Mouse (Mus musculus) v-Abl transformed pro-B cells (cell line): ENCODE results near the gene Map1lc3b.

Experiments used
- in situ Hi-C, 2 experiments: fragments of 400-800 bp; cut with MboI; formaldehyde crosslinking; loops; one replicate each; pipeline ENCODE4 v1.15.1; 2025; ENCODE audit not compliant: unreplicated experiment in 2 of 2

Map1lc3b gene

DNA sequence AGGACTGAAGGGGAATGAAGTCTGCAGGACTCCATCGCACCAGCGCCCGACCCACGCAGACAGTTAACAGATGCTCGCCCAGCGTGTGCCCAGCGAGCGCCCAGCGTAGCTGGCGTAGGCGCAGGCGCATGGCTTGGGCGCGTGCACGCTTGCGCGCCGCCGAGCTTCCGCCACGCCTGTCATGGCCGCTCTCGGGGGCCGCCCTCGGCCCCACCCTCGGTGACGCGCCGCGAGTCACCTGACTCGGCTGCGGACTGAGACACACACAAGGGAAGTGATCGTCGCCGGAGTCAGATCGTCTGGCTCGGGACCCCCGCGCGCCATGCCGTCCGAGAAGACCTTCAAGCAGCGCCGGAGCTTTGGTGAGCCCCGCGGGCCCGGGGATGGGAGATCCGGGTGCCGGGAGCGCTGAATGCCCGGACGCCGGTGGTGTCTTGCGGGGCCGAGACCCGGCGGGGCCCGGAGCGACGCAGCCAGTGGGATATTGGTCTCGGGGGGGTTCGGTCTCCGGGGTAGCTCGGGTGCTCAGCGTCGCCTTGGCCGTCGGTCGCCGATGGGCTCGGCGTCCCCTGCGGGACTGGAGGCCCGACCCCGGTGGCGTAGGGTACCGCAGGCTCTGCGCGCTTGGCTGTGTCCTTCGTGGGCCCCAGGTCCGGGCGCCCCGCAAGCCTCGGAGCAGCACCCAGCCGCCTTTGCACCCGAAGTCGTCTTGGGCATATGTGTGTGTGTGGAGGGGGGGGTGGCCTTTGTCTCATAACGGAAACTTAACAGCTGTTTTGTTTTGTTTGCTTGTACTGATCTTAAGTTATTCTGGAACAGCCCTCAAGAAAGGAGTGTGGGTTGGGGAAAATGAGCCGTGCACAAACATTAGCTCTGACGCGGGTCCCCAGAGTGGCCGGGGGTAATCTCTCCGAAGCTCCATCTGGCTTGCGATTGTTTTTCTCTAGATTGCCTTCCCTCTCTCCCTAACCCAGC is at the start of gene Map1lc3b:
Gene Map1lc3b, plus strand, starts transcription at position 159 of the 975 bp plus-strand sequence.
- in situ Hi-C loops = loop anchor here (5.0 to 25.0 kb wide), 4 partner anchors 43 to 903 kb away; partner anchors contain the start of genes Banp (in 2 of the 2), Car5a (in 2 of the 2) and Klhdc4 (in 1 of the 2)

DNA sequence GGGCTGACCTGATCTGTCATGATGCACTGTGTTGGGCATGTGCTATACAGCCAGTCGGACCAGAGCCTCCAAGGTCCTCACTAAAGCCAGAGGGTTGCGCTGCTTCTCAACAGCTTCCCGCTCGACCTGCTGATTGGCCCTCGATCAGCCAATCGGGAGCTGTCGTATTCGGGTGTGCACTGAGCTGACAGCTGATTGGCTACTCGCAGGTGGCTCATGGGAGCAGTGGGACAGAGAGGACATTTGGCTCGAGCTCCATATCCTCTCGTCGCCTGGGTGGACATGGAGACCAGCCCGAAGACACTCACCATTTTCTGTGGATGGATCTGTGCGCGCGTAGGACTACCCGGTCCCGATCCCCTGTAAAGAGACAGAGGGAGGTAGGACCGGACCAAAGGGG is 48.3 kb upstream of the Map1lc3b start:
- in situ Hi-C loops = no loop called here

GRCm38 (mm10) chr8:121542901-121543300 is 47.3 kb upstream of the Map1lc3b start:
- in situ Hi-C loops = no loop called here

- in situ Hi-C loops = no loop called here
These were observed 45.8 kb upstream of the Map1lc3b start, which contains the start of gene 1700018B08Rik for GRCm38 (mm10) chr8:121544276-121544785. Gene 1700018B08Rik, minus strand, starts transcription at chr8:121544320.

DNA sequence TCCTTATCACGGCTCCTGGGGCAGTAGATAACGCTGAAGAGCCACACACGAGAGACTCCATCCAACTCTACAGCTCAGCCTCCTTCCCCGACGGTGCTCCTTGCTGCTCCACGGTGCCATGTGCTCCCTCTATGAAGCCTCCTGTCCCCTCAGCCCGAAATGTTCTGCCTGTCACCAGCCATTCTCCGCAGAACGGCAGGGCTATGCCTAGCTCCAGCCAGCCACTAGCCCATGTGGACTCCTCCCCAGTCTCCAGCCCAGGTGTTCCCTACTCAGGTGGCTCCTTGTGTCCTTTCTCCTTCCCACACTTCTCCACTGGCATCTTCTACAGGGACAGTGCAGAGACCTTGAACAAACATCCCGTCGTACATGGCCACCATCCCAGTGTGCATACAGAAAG is 45.2 kb upstream of the Map1lc3b start:
- in situ Hi-C loops = loop anchor here (5.0 kb wide), 3 partner anchors 47 to 142 kb away; partner anchors contain the start of gene Map1lc3b (in 1 of the 2)

DNA sequence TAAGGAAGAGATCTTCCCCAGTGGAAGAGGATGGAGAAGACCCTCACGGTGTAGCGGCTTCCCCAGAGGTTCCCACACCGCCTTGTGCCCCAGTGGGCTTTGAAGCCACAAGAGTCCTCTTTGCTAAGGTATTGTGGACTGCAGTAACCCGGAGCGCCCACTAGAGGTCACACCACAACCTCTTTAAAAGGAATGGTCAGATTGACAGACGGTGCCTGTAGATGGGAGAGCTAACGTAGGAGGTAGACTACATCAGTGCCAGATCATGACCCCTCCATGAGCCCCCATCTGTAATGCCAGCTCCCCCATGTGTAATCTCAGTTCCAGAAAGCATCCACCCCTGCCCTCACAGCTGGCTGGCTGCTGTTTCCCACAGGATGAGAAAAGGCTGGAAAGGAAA is 43.0 kb upstream of the Map1lc3b start:
- in situ Hi-C loops = loop anchor here (5.0 kb wide), 3 partner anchors 45 to 140 kb away; partner anchors contain the start of gene Map1lc3b (in 1 of the 2)

- in situ Hi-C loops = no loop called here
These were observed 40.1 kb upstream of the Map1lc3b start for GRCm38 (mm10) chr8:121550056-121550455.

DNA sequence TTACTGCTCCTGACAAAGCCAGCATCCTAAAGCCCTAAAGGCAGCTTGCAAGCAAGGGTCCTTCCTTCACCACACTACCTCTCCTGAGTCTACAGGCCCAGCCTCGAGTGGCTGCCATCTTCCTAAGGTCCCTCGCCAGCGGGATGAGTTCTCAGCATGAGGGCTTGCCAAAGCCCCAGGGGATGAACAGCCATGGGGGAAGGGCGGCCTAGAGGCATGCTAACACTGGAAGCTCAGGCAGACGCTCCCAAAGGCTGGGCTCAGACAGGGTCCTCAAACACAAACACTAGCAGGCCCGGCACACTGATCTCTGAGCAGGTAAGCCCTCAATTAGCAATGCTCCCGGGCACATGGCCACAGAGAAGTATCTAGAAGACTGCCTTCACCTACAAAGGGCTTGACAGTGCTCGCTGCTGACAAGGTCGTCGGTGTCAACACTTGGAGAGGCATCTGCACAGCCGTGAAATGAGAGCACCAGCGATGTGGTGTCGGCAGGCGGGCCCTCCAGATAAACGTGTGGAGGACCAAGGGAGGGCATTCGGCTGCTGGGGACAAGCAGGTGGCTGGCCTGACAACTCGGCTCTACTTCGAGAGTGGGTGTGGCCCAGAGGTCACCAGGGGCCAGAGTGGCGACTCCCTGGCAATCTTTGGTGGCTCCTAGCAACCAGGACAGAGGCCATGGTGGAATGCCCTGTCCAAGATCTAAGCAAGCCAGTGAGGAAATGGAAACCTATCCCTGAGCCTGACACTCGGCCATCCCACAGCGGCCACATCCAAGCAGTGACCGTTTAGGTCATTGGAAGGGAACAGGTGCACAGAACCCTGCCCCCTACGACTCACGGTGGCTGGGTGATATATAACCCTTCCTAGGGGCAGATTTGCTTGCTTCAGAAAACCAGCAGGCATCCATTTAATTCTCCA is 38.8 kb upstream of the Map1lc3b start:
- in situ Hi-C loops = no loop called here

DNA sequence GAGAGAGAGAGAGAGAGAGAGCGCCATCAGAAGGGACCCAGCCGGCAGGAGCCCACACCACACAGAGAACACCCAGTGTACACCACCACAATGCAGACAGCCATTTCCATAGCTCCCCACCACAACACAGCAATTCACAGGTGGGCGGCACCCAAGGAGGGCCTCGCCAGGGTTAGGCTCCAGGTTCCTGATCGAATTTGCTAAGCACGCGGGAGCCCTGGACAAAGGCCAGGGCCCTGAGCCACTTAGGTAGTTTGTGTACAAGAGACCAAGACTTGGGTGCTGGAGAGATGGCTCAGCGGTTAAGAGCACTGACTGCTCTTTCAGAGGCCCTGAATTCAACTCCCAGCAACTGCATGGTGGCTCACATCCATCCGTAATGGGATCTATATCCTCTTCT is 37.7 kb upstream of the Map1lc3b start:
- in situ Hi-C loops = no loop called here

DNA sequence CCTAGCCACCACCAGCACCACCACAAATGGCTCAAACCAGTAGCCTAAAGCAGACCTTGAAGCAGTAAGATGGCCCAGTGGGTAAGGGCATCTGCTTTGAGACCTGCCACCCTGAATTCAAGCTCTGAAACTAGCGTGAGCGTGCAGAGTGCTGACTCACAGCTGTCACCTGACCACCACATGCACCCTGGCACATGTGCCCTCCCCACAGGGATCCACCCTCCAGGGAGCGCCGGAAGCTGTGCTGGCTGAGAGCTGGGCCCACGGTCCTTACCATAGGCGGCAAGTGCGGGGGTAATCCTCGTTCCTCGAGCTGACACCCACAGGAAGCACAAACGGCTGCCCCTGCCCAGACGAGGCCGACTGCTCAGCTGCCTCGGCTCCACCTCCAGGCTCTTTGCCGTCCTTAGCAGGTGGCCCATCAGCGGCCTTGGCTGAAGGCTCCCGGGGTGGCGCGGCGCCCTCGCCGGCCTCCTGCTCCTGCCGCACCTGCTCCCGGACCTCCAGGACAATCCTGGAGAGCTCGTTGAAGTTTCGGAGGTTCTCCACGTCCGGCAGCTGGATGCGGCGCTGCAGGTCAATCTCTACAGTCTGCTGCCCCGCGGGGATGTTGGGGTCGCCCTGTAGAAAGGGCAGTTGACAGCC is 36.2 kb upstream of the Map1lc3b start:
- in situ Hi-C loops = no loop called here

- in situ Hi-C loops = no loop called here
These were observed 32.4 kb upstream of the Map1lc3b start for GRCm38 (mm10) chr8:121557746-121558145.

GRCm38 (mm10) chr8:121558538-121558937 is 31.6 kb upstream of the Map1lc3b start:
- in situ Hi-C loops = no loop called here

DNA sequence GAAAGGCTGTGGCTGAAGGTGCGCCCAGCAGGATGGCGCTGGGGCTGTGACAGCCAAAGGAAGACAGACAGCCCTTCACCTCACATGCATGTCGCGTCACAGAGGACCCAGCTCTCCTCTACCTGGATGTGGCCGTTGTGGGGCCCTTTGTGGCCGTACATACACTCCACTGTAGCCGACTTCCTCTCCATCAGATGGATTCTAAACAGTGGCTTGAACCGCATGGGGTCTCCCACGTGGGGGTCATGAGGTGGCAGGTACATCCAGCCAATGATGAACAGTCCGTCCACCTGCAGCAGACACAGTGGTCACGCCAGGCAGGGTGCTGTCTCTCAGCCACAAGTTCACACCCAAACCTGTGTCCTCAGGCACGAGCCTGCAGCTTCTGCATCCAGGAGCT is 30.4 kb upstream of the Map1lc3b start:
- in situ Hi-C loops = no loop called here

- in situ Hi-C loops = no loop called here
These were observed 29.6 kb upstream of the Map1lc3b start for GRCm38 (mm10) chr8:121560432-121561100.

GRCm38 (mm10) chr8:121561636-121562345 is 28.4 kb upstream of the Map1lc3b start:
- in situ Hi-C loops = no loop called here

- in situ Hi-C loops = no loop called here
These were observed 27.2 kb upstream of the Map1lc3b start for GRCm38 (mm10) chr8:121562941-121563351.

- in situ Hi-C loops = no loop called here
These were observed 26.5 kb upstream of the Map1lc3b start for GRCm38 (mm10) chr8:121563701-121564100.

DNA sequence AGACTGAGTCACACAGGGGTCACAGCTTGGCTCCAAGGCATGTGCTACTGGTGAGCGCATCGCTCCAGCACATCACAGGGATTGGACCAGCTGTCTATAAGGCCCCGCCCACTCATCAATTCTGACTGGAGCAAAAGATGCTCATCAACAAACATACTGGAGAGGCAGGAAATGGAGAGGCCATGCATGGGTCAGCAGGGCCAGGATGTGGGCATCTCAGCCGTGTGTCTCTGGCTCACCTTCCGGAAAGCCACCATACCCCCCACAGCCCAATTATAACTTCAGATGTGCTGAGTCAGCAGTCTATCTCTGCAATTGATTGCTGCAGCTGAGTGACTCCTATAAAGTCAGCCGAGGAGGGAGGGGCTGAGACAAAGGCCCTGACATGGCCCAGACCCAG is 21.8 kb upstream of the Map1lc3b start:
- in situ Hi-C loops = no loop called here

GRCm38 (mm10) chr8:121570335-121570734 is 19.8 kb upstream of the Map1lc3b start:
- in situ Hi-C loops = no loop called here
